15 mouse cellular contexts compared by ENCODE assay signal in the genomic region with DNA sequence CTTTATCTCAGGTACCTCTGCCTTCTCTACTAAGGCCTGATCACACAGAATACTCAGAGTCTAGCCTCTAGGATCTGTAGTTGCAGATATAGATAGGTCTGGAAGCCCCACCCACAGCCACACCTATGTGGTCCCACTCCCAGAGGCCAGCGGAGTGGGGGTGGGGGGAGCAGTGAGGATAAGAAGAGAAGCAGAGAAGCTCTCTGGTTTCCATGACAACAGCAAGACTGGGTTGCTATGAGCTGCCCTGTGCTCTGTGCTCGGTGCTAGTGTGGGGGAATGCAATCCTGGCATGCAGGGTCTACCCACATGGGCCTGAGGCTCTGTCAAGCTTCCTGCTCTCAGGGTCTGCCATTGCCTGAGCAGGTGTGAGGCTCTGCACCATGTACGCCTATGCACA. TPM values are rescaled to one million over a fixed set of nuclear protein-coding genes. Genes with fewer than 3 reads are reported as not detected.
A peak's percentile ranks its signal among the peaks of the same experiment; 100 is the strongest.
DNase-seq lines count a peak whose midpoint lies in the region; ATAC-seq lines count a peak whose summit lies in the region.
"Had no signal": no experiment of that assay in that cellular context is flagged by ENCODE, and none has a peak within 500 bp of the region (broad histone marks: within the 10 kb centered on the region; RNA-seq: fewer than 3 reads in every experiment).

No protein-coding gene starts in this region.

- peak; percentile 61 for DNase-seq in forebrain, embryonic 14.5 days (ENCODE audit: low spot score)
- DNase-seq in layer of hippocampus, postnatal 25 days (ENCODE audit: extremely low spot score in 1 of 2, low spot score in 1 of 2), result peak; percentile 23 to 30
- DNase-seq in right cerebral cortex, adult 18-20 months, result peak; percentile 53
- DNase-seq in urinary bladder, postnatal 4 days (ENCODE audit: low spot score in 2 of 2), result no peak
- DNase-seq in heart, postnatal 10 days, result no peak
- DNase-seq in lung, postnatal 36 days, result no peak
- DNase-seq: B cell, adult 2 months had no signal

- no peak overlapping the region for H3K27ac ChIP-seq in forebrain, embryonic 14.5 days (ENCODE audit: low read depth, low read length)
- no peak overlapping the region for H3K27ac ChIP-seq in forebrain, embryonic 13.5 days
- H3K27ac ChIP-seq in forebrain, embryonic 16.5 days (ENCODE audit: low read length), result no peak overlapping the region
- H3K27ac ChIP-seq: heart, embryonic 10.5 days; intestine, embryonic 15.5 days; liver, embryonic 14.5 days had no signal

- H3K4me2 ChIP-seq in forebrain, embryonic 14.5 days (ENCODE audit: low read length), result no peak overlapping the region
- H3K4me2 ChIP-seq in forebrain, embryonic 13.5 days, result no peak overlapping the region
- no peak overlapping the region for H3K4me2 ChIP-seq in forebrain, embryonic 16.5 days (ENCODE audit: low read length)
- H3K4me2 ChIP-seq: intestine, embryonic 15.5 days had no signal

- WGBS in forebrain, embryonic 14.5 days, result 54% methylated on average over 3 of the region's 3 CpGs
- WGBS in forebrain, embryonic 13.5 days, result 45% methylated on average over 3 of the region's 3 CpGs
- 35% methylated on average over 3 of the region's 3 CpGs for WGBS in forebrain, embryonic 16.5 days

- H3K27me3 ChIP-seq in forebrain, embryonic 14.5 days (replicated peaks; ENCODE audit: control insufficient read depth, insufficient read depth, low read length), result no peaks in the 10 kb centered on the region
- H3K27me3 ChIP-seq in forebrain, embryonic 13.5 days, result no peaks in the 10 kb centered on the region
- H3K27me3 ChIP-seq in forebrain, embryonic 16.5 days (replicated peaks; ENCODE audit: control insufficient read depth, insufficient read depth, low read length), result no peaks in the 10 kb centered on the region
- H3K27me3 ChIP-seq: intestine, embryonic 15.5 days had no signal

- H3K4me1 ChIP-seq in forebrain, embryonic 14.5 days (ENCODE audit: control insufficient read depth, insufficient read depth, low read length), result peaks cover 42% of the 10 kb centered on the region
- H3K4me1 ChIP-seq in forebrain, embryonic 13.5 days, result peaks cover 66% of the 10 kb centered on the region
- peaks cover 42% of the 10 kb centered on the region for H3K4me1 ChIP-seq in forebrain, embryonic 16.5 days (replicated peaks; ENCODE audit: control insufficient read depth, insufficient read depth, low read length)

- H3K4me3 ChIP-seq in forebrain, embryonic 14.5 days (ENCODE audit: low read depth, low read length), result no peak overlapping the region
- H3K4me3 ChIP-seq in forebrain, embryonic 13.5 days, result no peak overlapping the region
- H3K4me3 ChIP-seq in forebrain, embryonic 16.5 days (replicated peaks; ENCODE audit: low read length), result no peak overlapping the region
- H3K4me3 ChIP-seq: erythroblast, embryonic 14.5 days; heart, embryonic 10.5 days; intestine, embryonic 15.5 days had no signal

- H3K36me3 ChIP-seq in forebrain, embryonic 14.5 days (ENCODE audit: control insufficient read depth, insufficient read depth, low read length), result no peaks in the 10 kb centered on the region
- no peaks in the 10 kb centered on the region for H3K36me3 ChIP-seq in forebrain, embryonic 13.5 days (ENCODE audit: poor library complexity, severe bottlenecking)
- H3K36me3 ChIP-seq in forebrain, embryonic 16.5 days (ENCODE audit: control insufficient read depth, insufficient read depth), result no peaks in the 10 kb centered on the region
- H3K36me3 ChIP-seq: heart, embryonic 10.5 days; intestine, embryonic 15.5 days had no signal

- intact Hi-C loops in heart, postnatal 10 days (cut with DNase I), result no loop called here

- H3K9ac ChIP-seq in forebrain, embryonic 14.5 days (ENCODE audit: low read length), result no peak overlapping the region
- H3K9ac ChIP-seq in forebrain, embryonic 13.5 days, result no peak overlapping the region
- H3K9ac ChIP-seq in forebrain, embryonic 16.5 days (replicated peaks; ENCODE audit: low read depth, low read length), result no peak overlapping the region
- H3K9ac ChIP-seq: intestine, embryonic 15.5 days; liver, embryonic 14.5 days had no signal

- no peak for ATAC-seq in forebrain, embryonic 14.5 days
- ATAC-seq in forebrain, embryonic 13.5 days, result no peak
- peak; percentile 30; the same call in 1 of the 2 replicates for ATAC-seq in forebrain, embryonic 16.5 days
- ATAC-seq: intestine, embryonic 15.5 days had no signal

- no peaks in the 10 kb centered on the region for H3K9me3 ChIP-seq in forebrain, embryonic 14.5 days (replicated peaks; ENCODE audit: control insufficient read depth, low read length)
- no peaks in the 10 kb centered on the region for H3K9me3 ChIP-seq in forebrain, embryonic 13.5 days (replicated peaks)
- H3K9me3 ChIP-seq in forebrain, embryonic 16.5 days (ENCODE audit: control insufficient read depth, low read length), result no peaks in the 10 kb centered on the region
- H3K9me3 ChIP-seq: heart, embryonic 10.5 days; intestine, embryonic 15.5 days had no signal

RNA-seq across cellular contexts. Expression of a gene that starts 27.3 kb away (rescaled TPM):
- polyA plus RNA-seq in forebrain, embryonic 14.5 days (2014; fragmentation: Nextera tagmentation; extraction: Ambion mirVana), result not detected in 2 replicates
- not detected in 2 replicates for polyA plus RNA-seq in forebrain, embryonic 13.5 days (2015; fragmentation: Nextera tagmentation; extraction: Ambion mirVana)
- not detected in 2 replicates for polyA plus RNA-seq in forebrain, embryonic 16.5 days (2015; fragmentation: Nextera tagmentation; extraction: Ambion mirVana)
- not detected for total RNA-seq in layer of hippocampus, postnatal 25 days (2021)
- total RNA-seq in heart, postnatal 10 days (2021), result not detected
- total RNA-seq: layer of hippocampus, postnatal 10 days; neutrophil, adult 5-6 weeks had no signal
- polyA plus RNA-seq: erythroblast, embryonic 14.5 days; heart, embryonic 10.5 days; liver, embryonic 14.5 days had no signal

RNA-seq across cellular contexts. Expression of a gene that starts 49.3 kb away (rescaled TPM):
- polyA plus RNA-seq in forebrain, embryonic 14.5 days (2014; fragmentation: Nextera tagmentation; extraction: Ambion mirVana), result 28.2 and 32.3 TPM in 2 replicates
- polyA plus RNA-seq in forebrain, embryonic 13.5 days (2015; fragmentation: Nextera tagmentation; extraction: Ambion mirVana), result 32.0 and 34.0 TPM in 2 replicates
- polyA plus RNA-seq in forebrain, embryonic 16.5 days (2015; fragmentation: Nextera tagmentation; extraction: Ambion mirVana), result 46.4 and 56.3 TPM in 2 replicates
- 100 to 1,000 TPM; 266 to 285 TPM for total RNA-seq in layer of hippocampus, postnatal 25 days (2021)
- under 1 TPM in 1 of 2 experiments, not detected in 1; 0.36 TPM for total RNA-seq in heart, postnatal 10 days (2021)
- total RNA-seq: neutrophil, adult 5-6 weeks had no signal

Comparison
In these comparisons a context has a peak if more than half of its experiments do, and no peak if none do; other contexts are left out.
1. DNase-seq: peak in forebrain, embryonic 14.5 days (single experiment), layer of hippocampus, postnatal 25 days (2 of 2) and right cerebral cortex, adult 18-20 months (single experiment); none in urinary bladder, postnatal 4 days (0 of 2), heart, postnatal 10 days (0 of 2) and lung, postnatal 36 days (single experiment).